Mouse (Mus musculus) left cerebral cortex, postnatal 25 days (tissue): ENCODE results near the gene Pitpnb. TPM values are rescaled to one million over a fixed set of nuclear protein-coding genes. Genes with fewer than 3 reads are reported as not detected.

ENCODE experiments used
- DNase-seq, 2 experiments: peaks; one replicate each; pipeline ENCODE4 v3.0.0; 2022; ENCODE audit warnings: low spot score in 2 of 2, mixed read lengths in 1 of 2
- intact Hi-C: fragments of 180-260 bp; cut with DNase I; formaldehyde crosslinking; loops from one replicate; pipeline ENCODE4 v1.15.1; 2025
- total RNA-seq, 2 experiments: library from RNA; stranded (reverse); gene quantifications; 2 replicates each; pipeline ENCODE4 v1.2.3; 2021

The Pitpnb gene
- total RNA-seq, 2 experiments from 2014 or later = 80.1 to 83.0 TPM

DNA sequence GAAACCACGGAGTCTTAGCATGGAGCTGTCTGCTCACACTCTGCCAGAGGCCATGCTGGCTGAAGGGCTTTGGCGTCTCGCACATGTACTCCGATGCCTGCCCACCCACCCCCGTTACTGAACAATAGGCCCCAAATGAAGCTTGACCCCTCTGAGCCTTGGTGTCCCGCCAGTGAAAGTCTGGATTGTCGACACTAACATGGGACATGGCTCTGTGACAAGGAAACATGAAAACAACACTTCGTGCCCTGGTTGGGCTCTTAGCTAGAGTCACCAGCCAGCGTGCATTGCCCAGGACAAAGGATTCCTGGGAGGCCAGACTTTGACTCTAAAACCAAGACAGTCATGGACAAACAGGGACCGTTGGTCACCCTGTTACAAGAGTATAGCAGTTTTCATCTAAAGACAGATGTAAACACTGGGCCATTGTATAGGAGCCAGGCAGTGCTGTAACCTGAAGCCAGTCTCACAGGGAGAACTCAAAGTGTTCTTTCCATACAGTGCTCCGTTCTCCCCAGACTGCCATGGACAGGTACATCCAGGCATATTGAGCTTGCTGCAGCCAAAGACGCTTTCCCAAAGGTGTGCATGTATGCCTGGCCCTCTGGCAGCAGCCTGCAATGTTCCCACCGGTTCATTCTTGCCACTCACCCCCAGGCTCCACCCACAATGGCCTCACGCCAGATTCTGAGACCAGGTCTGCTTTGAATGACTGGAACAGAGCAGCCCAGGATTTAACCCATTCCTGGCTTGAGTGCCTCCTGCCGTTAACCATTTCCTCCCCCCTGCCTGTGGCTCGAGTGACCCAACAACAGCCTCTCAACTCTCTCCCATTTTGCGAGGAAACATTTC, 63.0 kb downstream of the Pitpnb start:
- DNase-seq = no peak
- intact Hi-C loops = no loop called here

DNA sequence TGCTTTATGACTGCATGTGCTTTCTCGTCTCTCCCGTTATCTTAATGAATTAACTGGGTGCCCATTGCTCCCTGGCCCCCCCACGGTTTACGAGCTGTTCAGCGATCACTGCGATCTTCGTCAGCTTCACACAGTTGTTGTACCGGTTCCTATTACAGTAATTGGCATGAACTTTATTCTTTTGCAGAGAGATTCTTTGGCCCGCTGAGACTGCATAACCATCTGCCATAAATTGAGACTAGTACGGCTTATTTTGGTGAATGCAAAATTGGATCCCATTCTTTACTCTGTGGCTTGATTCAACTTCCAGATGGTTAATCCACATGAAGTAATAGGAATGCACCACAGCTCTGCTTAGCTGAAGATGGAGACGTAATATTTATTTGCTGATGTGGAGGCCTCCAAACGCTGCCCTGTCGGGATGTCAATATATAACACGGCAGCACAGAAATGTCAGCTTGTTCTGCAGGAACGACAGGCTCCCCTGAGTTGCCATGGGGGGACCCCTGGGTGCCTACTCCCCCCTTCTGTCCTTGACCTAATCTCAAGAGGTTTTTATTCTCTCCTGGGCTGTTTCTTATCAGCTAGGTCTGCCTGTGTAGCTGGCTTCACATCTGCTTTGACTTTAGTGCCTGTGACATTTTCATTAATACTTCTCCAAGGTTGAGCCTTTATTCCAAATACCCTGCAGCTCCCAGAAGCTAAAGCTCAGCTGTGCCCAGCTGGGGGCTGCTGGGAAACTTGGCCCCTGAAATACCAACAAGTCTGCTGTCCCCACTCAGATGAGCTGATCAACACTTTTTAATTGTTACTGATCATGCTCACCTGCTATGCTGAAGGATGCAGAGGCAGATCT, 63.9 kb downstream of the Pitpnb start:
- intact Hi-C loops = no loop called here
- peak in 1 of 2 experiments; percentile 60 for DNase-seq

DNA sequence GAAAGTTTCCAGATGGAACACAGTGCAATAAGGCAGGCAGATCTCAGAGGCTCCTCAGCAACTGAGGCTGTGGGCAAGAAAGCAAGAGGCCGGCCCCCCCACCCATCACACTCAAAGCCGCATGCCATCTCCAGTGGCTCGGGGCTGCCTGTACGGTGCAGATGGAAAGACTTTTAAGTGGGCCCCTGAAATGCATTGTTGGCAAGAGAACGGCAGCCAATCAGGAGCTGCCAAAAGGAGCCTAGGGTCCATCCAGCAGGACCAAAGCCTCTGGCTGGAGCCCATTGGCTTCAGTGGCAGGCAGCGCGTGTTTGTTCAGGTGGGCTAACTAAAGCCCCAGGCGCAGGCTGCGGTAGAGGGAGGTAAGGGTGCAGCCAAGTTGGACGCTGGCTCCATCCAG, 65.2 kb downstream of the Pitpnb start:
- DNase-seq = no peak
- intact Hi-C loops = no loop called here

DNA sequence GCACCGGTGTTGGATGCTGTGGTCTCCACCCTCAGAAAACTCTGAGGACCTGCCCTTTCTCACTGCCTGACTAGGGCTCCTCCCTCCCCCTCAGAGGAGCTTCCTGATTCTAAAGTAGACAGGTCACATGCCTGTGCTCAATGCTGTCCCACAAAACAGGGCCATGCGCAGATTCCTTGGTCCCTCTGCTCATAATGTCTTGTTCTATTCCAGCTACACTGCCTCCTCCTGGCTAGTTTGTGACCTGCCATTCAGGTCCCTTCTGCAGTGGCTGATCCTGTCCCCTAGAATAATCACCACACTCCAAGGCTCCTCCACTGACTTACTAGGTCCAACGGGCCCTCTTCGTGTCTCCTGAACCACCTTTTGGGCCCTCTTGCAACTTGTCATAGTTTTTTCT, 65.6 kb downstream of the Pitpnb start:
- no peak for DNase-seq
- intact Hi-C loops = no loop called here

DNA sequence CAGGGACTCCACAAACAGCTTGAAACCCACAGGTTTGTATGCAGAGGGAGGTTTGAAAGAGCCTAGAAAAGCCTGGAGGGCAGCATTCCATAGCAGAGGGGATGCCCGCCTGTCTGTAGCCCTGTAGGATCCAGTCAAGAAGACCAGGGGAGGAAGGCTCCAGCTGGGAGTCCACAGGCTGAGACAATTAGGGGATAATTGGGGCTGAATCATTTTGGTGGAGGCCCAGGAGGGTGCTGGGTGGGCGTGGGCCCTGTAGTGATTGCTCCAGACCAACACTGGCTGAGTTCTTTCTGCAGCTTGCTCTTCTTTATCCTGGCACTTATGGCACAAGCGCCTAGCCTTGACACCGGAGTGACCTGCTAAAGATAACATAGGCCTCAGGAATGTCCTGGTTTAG, 67.9 kb downstream of the Pitpnb start:
- intact Hi-C loops = no loop called here
- no peak for DNase-seq

DNA sequence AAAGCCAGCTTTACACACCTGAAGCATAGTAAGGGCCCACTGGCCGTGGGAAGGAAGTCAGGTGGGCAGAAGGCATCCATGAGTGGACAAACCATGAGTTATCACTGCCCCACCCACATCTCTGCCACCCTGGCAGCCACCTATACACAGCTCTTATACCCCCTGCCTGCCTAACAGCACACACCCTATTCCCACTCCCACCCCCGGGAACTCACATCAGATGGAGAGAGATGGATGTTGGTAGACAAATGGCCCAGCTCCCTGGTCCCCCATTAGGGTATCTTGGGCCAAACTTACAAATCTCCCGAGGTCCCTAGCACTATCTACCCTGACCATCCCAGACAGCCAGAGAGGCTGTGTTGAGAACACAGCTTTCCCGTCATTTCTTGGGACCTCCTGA, 68.7 kb downstream of the Pitpnb start:
- no peak for DNase-seq
- intact Hi-C loops = no loop called here

DNA sequence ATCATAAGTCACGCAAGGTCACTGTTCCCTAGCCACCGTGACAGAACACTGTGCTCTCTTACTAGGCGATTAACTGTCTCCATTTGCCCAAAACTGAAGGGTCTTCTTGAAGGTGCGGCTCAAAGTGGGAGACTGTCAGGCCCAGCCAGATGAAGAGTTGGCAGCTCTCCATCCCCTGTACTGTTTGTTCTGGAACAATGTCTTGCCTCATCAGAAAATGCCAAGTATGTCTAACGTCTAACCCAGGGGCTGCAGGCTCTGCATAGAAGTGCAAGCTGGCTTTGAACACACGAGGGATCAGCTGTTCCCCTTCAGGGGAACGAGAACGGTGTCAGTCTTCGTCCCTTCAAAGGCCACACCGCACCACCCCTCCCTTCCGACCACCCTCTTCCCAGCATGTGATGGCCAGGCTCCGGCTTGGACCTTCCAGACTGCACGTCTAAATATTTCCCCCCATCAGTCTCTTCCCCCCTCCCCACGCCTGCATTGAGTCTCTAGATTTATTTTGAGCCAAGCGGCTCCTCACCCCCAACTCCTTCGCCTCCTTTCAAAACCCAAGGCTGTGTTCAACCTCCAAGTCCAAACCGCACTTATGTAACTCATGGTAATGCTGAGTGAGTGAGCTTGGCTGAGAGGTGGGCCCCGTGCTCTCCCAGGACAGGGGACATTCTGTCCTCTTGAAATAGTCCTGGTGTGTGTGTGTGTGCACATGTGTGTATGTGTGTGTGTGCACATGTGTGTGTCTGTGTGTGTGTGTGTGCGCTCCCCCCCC, 71.5 kb downstream of the Pitpnb start:
- DNase-seq = no peak
- intact Hi-C loops = no loop called here

DNA sequence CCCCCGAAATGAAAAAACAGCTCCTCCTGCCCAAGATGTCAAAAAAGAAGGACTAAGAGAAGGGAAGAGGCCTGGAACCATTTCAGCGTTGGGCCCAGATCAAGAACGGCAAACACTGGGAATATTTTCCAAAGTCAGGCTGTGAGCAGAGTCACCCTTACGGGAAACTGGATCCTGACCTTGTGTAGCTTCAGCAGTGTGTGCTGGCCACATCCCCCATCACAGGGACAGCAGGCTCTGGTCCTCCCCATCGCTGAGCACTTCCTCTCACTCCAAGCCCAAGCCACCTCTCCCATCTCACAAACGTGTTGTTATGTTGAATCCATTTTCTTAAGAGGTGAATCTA, 72.1 kb downstream of the Pitpnb start:
- intact Hi-C loops = no loop called here
- no peak for DNase-seq

DNA sequence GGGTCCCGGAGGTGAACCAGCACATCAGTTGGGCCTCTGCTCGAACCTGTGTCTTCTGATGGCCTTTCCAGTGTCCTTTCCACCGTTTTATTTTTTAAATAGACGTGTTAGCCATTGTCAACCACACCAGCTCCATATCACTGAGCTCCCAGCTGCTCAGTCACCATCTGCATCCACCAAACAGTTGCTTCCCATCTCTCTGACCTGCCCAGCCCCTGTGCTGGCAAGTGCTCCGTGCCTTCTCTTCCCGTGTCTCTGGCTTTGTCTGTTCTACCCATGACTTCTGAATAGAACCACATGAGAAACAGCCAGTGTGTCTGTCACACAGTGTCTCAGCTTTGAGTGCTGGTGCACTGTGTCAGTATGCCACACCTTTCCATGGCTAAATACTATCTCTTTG, 74.2 kb downstream of the Pitpnb start:
- no peak for DNase-seq
- intact Hi-C loops = no loop called here

DNA sequence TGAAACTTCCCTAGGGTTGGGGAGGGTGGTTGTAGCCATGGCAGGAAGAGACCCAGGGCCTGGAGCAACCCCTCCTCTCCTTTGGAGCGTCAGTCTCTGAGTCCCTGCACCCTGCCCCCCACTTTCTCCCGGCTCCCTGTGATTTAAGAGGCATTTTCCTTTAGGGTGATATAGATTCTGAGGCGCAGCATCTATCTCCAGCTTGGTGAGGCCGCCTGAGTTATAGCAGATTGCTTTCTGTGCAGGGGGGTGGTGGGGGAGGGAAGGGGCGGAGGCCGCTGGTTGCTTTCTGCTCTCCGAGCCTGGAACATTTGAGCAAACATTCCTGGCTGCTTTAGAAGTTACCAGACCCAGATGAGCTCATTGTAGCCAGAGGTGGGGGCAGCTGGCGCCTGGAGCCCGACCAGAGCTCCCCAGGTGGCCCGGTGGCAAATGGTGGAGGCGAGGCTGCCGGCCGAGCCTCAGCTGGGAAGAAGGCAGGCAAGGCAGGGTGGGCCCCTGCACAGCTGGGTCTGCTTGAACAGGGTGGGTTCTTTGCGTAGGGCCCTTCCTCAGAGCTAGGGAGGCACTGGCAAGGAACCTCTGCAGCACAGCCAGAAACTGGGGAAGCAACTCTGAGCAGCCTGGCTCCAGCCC, 78.0 kb downstream of the Pitpnb start:
- intact Hi-C loops = no loop called here
- DNase-seq = no peak

DNA sequence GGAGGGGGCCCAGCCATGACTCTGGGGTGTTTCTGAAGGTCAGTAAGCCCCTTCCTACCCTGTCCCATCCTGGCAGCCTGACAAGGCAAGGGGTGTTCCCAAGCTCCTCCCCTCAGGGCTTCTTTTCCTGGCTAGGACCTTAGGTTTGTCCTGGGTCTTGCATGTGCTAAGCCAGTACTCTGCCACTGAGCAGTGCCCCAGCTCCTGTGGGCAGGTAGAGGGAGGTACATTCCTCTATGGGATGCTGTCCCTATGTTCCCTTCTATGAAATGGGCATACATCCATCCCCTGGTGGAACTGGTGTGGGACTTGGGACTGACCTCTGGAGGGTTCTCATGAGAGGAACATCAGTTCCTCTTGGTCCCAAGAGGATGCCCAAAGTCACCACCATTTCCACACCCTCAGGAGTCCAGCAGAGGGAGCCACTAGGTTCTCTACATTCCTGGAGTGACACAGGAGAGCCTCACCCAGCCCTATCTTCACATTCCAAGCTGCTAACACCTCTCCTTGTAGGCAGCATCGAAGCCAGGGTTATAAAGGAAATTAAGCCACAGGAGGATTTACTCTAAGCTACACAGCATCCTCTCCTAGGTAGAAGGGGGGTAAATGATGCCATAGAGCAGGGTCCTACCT, 79.0 kb downstream of the Pitpnb start:
- intact Hi-C loops = loop anchor here (2.0 kb wide), 1 partner anchor 801 kb away; no protein-coding TSS in a partner anchor
- peak in 1 of 2 experiments; percentile 35 for DNase-seq

DNA sequence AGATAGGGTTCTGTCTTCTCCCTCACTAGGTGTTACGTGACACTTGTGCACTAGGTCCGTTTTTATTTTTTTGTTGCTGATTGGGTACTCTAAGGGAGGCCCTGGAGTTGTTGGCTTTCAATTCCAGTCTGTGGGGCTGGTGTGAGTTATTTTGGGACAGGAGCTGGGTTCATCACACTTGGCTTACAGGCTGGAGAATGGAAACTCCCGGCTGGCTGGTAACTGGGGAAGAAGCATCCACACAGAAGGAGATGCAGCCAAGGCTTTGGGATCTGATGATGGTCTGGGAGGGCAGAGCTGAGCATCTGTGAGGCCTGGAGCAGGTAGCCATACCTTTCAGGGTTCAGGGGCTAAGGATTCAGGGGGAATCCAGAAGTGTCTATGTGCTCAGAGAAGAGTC, 80.1 kb downstream of the Pitpnb start:
- DNase-seq = no peak
- intact Hi-C loops = loop anchor here (2.0 kb wide), 1 partner anchor 800 kb away; no protein-coding TSS in a partner anchor

DNA sequence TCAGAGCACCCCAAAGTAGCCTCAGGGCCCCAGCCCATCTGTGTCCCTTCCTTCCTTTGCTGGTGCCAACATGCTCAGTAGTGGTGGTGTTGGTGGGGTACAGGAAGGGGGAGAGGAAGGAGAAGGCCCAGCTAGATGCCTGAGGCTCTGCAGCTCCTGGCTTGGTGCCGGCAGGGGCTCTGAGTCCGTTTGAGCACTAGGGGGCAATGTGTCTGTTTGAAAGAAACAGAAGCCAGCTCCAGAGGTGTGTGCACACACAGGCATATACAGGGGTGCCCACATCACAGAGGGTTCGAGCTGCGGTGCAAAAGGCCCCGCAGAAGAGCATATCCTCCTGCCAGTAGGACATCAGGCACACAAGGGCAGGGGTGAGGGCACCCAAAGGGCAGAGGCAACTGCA, 83.6 kb downstream of the Pitpnb start:
- intact Hi-C loops = loop anchor here (2.0 kb wide), 1 partner anchor 269 kb away; no protein-coding TSS in a partner anchor
- peak in 1 of 2 experiments; percentile 88 for DNase-seq

DNA sequence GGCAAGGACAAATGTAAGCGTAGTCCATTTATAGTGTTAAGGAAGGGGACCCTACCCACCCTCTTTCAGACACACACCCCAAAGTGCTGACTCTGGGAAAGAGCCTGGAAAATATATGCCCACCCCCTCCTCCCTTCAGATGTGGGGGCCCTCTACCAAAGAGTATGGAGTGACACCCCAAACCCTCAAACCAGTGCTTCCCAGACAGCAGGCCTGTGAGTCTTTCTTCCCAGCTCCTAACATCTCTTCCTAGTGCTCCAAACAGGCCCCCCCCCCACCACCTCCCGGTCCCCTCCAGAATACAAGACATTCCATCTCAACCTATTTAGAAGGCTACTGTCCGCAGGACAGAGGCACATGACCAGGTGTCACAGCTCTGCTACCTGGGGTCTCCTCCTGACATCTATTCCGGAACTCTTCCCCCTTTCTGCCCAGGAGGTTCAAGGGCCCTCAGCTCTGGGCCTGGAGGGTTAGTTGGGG, 84.2 kb downstream of the Pitpnb start:
- no peak for DNase-seq
- intact Hi-C loops = loop anchor here (2.0 to 5.0 kb wide), 3 partner anchors 97 to 347 kb away; no protein-coding TSS in a partner anchor

DNA sequence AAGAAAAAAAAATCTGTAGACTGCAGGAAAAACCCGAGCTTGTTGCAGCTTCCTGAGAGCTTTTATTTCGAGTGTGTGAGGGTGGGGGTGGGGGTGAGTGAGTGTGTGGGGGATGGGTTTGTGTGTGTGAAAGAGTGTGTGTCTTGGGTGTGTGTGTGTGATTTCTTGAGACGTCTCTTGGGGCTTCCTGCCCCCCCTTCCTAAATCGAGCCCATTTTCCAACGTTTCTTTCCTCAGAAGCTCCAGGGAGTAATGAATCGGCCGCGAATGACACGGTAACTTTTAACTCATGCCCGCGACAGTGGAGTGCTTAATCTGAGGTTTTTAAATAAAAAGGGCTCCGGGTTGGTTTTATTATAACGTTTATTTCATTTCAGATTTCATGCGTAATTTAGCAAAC, 85.0 kb downstream of the Pitpnb start:
- DNase-seq = no peak
- intact Hi-C loops = loop anchor here (2.0 to 5.0 kb wide), 3 partner anchors 97 to 347 kb away; no protein-coding TSS in a partner anchor

DNA sequence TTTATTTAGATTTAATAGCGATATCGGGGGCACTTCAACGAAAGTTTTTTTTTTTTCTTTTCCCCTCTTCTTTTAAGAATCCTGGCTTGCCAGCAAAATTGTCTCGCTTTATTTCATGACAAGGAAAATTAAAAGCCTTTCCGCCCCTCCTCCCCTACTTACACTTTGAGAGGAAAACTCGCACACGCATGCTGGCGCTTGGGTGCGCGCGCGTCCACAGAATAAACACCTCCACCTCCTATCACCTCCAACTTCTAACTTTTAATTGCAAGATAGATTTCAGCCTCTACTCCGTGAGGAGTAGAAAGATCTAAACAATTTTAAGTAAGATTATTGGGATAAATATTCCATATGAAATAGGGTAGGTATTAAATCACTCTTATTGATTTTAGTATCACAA, 85.5 kb downstream of the Pitpnb start:
- intact Hi-C loops = loop anchor here (5.0 kb wide), 2 partner anchors 96 to 346 kb away; no protein-coding TSS in a partner anchor
- DNase-seq = peak in 1 of 2 experiments; percentile 27

DNA sequence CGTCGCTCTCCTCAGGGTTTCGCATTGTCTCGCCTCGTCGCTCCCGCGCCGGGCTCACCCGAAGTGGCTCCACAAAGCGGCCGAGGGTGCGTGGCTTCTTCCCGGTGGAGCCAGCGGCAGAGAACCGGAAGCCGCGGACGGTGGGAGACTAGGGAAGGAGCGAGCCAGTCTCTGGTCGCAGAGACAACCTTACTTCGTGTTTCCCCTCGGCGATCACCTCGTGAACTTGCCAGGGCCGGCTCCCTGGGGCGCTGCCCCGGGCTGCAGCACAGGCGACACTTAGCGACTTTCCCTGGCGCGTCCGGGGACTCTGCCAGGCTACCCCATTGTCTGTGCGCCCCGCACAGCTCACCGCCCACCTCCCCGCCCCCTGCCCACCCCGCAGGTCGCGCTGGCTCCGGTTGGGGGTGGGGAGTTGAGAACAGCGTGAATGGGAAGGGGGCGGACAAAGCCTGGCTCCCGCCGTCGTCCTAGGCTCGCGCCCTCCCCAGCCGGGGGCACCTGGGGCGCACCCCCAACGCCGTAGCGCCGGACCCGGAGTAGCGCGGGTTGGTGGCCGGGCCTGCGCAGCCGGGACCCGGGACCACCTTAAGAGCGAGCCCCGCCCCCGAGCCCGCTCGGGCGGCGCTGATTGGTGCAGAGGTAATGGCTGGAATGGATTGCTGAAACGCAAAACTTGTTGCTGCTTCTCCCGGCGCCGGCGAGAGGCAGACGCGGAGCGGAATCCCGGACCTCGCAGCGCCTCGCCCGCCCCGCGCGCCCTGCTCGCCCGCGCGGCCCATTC, 86.2 kb downstream of the Pitpnb start, which contains the start of gene Mn1:
Gene Mn1 (plus strand): TSS at position 772 of the 784 bp plus-strand sequence.
- intact Hi-C loops = loop anchor here (5.0 kb wide), 2 partner anchors 96 to 346 kb away; no protein-coding TSS in a partner anchor
- DNase-seq = peak; percentile 93
